Mouse (Mus musculus) neural tube, embryonic 12.5 days (tissue): ENCODE data around the gene Oard1. TPM values are rescaled to one million over a fixed set of nuclear protein-coding genes. Genes with fewer than 3 reads are reported as not detected.

Experiments used
- ATAC-seq: fragments of 200-750 bp; cut with Nextera tagmentation; 2 replicates; pipeline ENCODE4 v1.8.0; 2017; ENCODE audit warnings: low read depth, mild to moderate bottlenecking, moderate TSS enrichment, moderate library complexity; ENCODE audit not compliant: low FRiP score
- H3K27ac ChIP-seq: fragments of 300-500 bp; sonication (generic); 2 replicates; pipeline ENCODE4 v1.5.1; 2016
- H3K27me3 ChIP-seq: fragments of 300-500 bp; sonication (generic); replicated peaks from 2 replicates; pipeline ENCODE4 v1.6.1; 2016; ENCODE audit warnings: mild to moderate bottlenecking
- H3K36me3 ChIP-seq: fragments of 300-500 bp; sonication (generic); 2 replicates; pipeline ENCODE4 v1.6.1; 2016; ENCODE audit warnings: mild to moderate bottlenecking
- H3K4me1 ChIP-seq: fragments of 300-500 bp; sonication (generic); 2 replicates; pipeline ENCODE4 v1.6.1; 2016
- H3K4me2 ChIP-seq: fragments of 300-500 bp; sonication (generic); replicated peaks from 2 replicates; pipeline ENCODE4 v1.6.1; 2016; ENCODE audit warnings: mild to moderate bottlenecking
- H3K4me3 ChIP-seq: fragments of 300-500 bp; sonication (generic); 2 replicates; pipeline ENCODE4 v1.5.1; 2016
- H3K9ac ChIP-seq: fragments of 300-500 bp; sonication (generic); 2 replicates; pipeline ENCODE4 v1.6.1; 2016; ENCODE audit warnings: mild to moderate bottlenecking
- H3K9me3 ChIP-seq: fragments of 300-500 bp; sonication (generic); 2 replicates; pipeline ENCODE4 v1.6.1; 2016; ENCODE audit warnings: mild to moderate bottlenecking
- WGBS: fragments of 180-500 bp; shearing (Covaris S2); methylation state at CpG from one replicate; pipeline ENCODE4 v1.1.7; 2016; 5-methylcytosine and 5-hydroxymethylcytosine counted together
- polyA plus RNA-seq: library from polyadenylated mRNA; unstranded; fragments of >200 nt; fragmentation: Nextera tagmentation; extraction: Ambion mirVana; gene quantifications from 2 replicates; pipeline ENCODE4 v1.2.1, GENCODE M21; 2016

The Oard1 gene
- 58.7 and 62.6 TPM in 2 replicates for polyA plus RNA-seq

GRCm38 (mm10) chr17:48409380-48410298 is at the start of gene Oard1, which contains the start of gene Nfya:
Gene Oard1 (plus strand): TSS chr17:48410014.
Gene Nfya (minus strand): TSS chr17:48409906.
- H3K27ac ChIP-seq, result peak within 1 kb of the TSS; percentile 99
- under 1% methylated on average over 84 of the region's 84 CpGs for WGBS
- peak within 1 kb of the TSS; percentile 86 for H3K4me2 ChIP-seq
- H3K36me3 ChIP-seq, result peaks cover 11% of the 10 kb centered on the region
- H3K9me3 ChIP-seq, result no peaks in the 10 kb centered on the region
- H3K4me3 ChIP-seq, result peak within 1 kb of the TSS; percentile 85
- H3K9ac ChIP-seq, result peak within 1 kb of the TSS; percentile 98
- no peaks in the 10 kb centered on the region for H3K27me3 ChIP-seq
- peaks cover 20% of the 10 kb centered on the region for H3K4me1 ChIP-seq
- ATAC-seq, result peak; percentile 96

- Histone ChIP-seq H3K4me2 (no peak overlapping the region), H3K27ac (no peak overlapping the region), H3K4me3 (no peak overlapping the region), H3K27me3 (no peaks in the 10 kb centered on the region), H3K9me3 (no peaks in the 10 kb centered on the region), H3K36me3 (no peaks in the 10 kb centered on the region), H3K4me1 (no peaks in the 10 kb centered on the region), H3K9ac (no peak overlapping the region)
- no peak for ATAC-seq
- 79% methylated on average over 4 of the region's 4 CpGs for WGBS
Measured at GRCm38 (mm10) chr17:48360462-48360861, 49.4 kb upstream of the Oard1 start.

- whole genome bisulfite sequencing, result 89% methylated on average over 3 of the region's 3 CpGs
- H3K27me3 ChIP-seq, result no peaks in the 10 kb centered on the region
- no peak for ATAC-seq
- H3K36me3 ChIP-seq, result no peaks in the 10 kb centered on the region
- H3K27ac ChIP-seq, result no peak overlapping the region
- no peak overlapping the region for H3K4me2 ChIP-seq
- H3K9me3 ChIP-seq, result no peaks in the 10 kb centered on the region
- H3K9ac ChIP-seq, result no peak overlapping the region
- H3K4me1 ChIP-seq, result no peaks in the 10 kb centered on the region
- no peak overlapping the region for H3K4me3 ChIP-seq
Measured at GRCm38 (mm10) chr17:48362346-48362745, 47.5 kb upstream of the Oard1 start.

GRCm38 (mm10) chr17:48362966-48363365 is 46.8 kb upstream of the Oard1 start:
- Histone ChIP-seq H3K27me3 (no peaks in the 10 kb centered on the region), H3K4me1 (no peaks in the 10 kb centered on the region), H3K27ac (no peak overlapping the region), H3K4me3 (no peak overlapping the region), H3K36me3 (no peaks in the 10 kb centered on the region), H3K4me2 (no peak overlapping the region), H3K9me3 (no peaks in the 10 kb centered on the region), H3K9ac (no peak overlapping the region)
- WGBS, result 93% methylated on average over 8 of the region's 8 CpGs
- ATAC-seq, result no peak

- no peaks in the 10 kb centered on the region for H3K27me3 ChIP-seq
- H3K27ac ChIP-seq, result no peak overlapping the region
- 78% methylated on average over 6 of the region's 6 CpGs for WGBS
- no peak overlapping the region for H3K9ac ChIP-seq
- no peak for ATAC-seq
- no peaks in the 10 kb centered on the region for H3K4me1 ChIP-seq
- H3K4me2 ChIP-seq, result no peak overlapping the region
- H3K4me3 ChIP-seq, result no peak overlapping the region
- no peaks in the 10 kb centered on the region for H3K9me3 ChIP-seq
- H3K36me3 ChIP-seq, result no peaks in the 10 kb centered on the region
Measured at GRCm38 (mm10) chr17:48363421-48363965, 46.3 kb upstream of the Oard1 start.

GRCm38 (mm10) chr17:48365511-48366155 is 44.2 kb upstream of the Oard1 start:
- H3K9me3 ChIP-seq, result no peaks in the 10 kb centered on the region
- H3K4me1 ChIP-seq, result no peaks in the 10 kb centered on the region
- H3K4me2 ChIP-seq, result no peak overlapping the region
- H3K27ac ChIP-seq, result no peak overlapping the region
- WGBS, result 73% methylated on average over 9 of the region's 9 CpGs
- H3K4me3 ChIP-seq, result no peak overlapping the region
- H3K27me3 ChIP-seq, result no peaks in the 10 kb centered on the region
- no peak for ATAC-seq
- no peaks in the 10 kb centered on the region for H3K36me3 ChIP-seq
- H3K9ac ChIP-seq, result no peak overlapping the region

- Histone ChIP-seq H3K4me2 (no peak overlapping the region), H3K27ac (no peak overlapping the region), H3K36me3 (no peaks in the 10 kb centered on the region), H3K4me3 (no peak overlapping the region), H3K4me1 (no peaks in the 10 kb centered on the region), H3K9ac (no peak overlapping the region), H3K9me3 (no peaks in the 10 kb centered on the region), H3K27me3 (no peaks in the 10 kb centered on the region)
- no peak for ATAC-seq
- 73% methylated on average over 5 of the region's 5 CpGs for WGBS
Measured at GRCm38 (mm10) chr17:48366806-48367205, 43.0 kb upstream of the Oard1 start.

GRCm38 (mm10) chr17:48371621-48372020 is 38.2 kb upstream of the Oard1 start:
- no peaks in the 10 kb centered on the region for H3K9me3 ChIP-seq

GRCm38 (mm10) chr17:48372987-48373386 is 36.8 kb upstream of the Oard1 start:
- H3K4me3 ChIP-seq, result no peak overlapping the region
- no peak overlapping the region for H3K4me2 ChIP-seq
- ATAC-seq, result no peak
- H3K27me3 ChIP-seq, result no peaks in the 10 kb centered on the region
- no peaks in the 10 kb centered on the region for H3K36me3 ChIP-seq
- H3K27ac ChIP-seq, result no peak overlapping the region
- 82% methylated on average over 8 of the region's 8 CpGs for WGBS
- no peaks in the 10 kb centered on the region for H3K9me3 ChIP-seq
- no peak overlapping the region for H3K9ac ChIP-seq
- H3K4me1 ChIP-seq, result no peaks in the 10 kb centered on the region

More at GRCm38 (mm10) chr17:48371621-48372020, 38.2 kb upstream of the Oard1 start:
- Histone ChIP-seq H3K4me2 (no peak overlapping the region), H3K4me3 (no peak overlapping the region), H3K27me3 (no peaks in the 10 kb centered on the region), H3K36me3 (no peaks in the 10 kb centered on the region), H3K27ac (no peak overlapping the region), H3K9ac (no peak overlapping the region), H3K4me1 (no peaks in the 10 kb centered on the region)
- no peak for ATAC-seq

- no peaks in the 10 kb centered on the region for H3K4me1 ChIP-seq
- no peak overlapping the region for H3K9ac ChIP-seq
- no peaks in the 10 kb centered on the region for H3K36me3 ChIP-seq
- WGBS, result 89% methylated on average over 1 of the region's 1 CpGs
- H3K27me3 ChIP-seq, result no peaks in the 10 kb centered on the region
- H3K9me3 ChIP-seq, result no peaks in the 10 kb centered on the region
- no peak overlapping the region for H3K4me3 ChIP-seq
- H3K4me2 ChIP-seq, result no peak overlapping the region
- H3K27ac ChIP-seq, result no peak overlapping the region
- no peak for ATAC-seq
Measured at GRCm38 (mm10) chr17:48376102-48376501, 33.7 kb upstream of the Oard1 start.

- Histone ChIP-seq H3K27me3 (no peaks in the 10 kb centered on the region), H3K9me3 (no peaks in the 10 kb centered on the region), H3K36me3 (no peaks in the 10 kb centered on the region), H3K27ac (no peak overlapping the region), H3K9ac (no peak overlapping the region), H3K4me3 (no peak overlapping the region), H3K4me2 (no peak overlapping the region), H3K4me1 (no peaks in the 10 kb centered on the region)
- ATAC-seq, result no peak
Measured at GRCm38 (mm10) chr17:48379050-48379449, 30.8 kb upstream of the Oard1 start.

GRCm38 (mm10) chr17:48385786-48386461 is 23.9 kb upstream of the Oard1 start:
- Histone ChIP-seq H3K4me2 (no peak overlapping the region), H3K4me3 (no peak overlapping the region), H3K9me3 (no peaks in the 10 kb centered on the region), H3K36me3 (peaks cover 48% of the 10 kb centered on the region), H3K27me3 (no peaks in the 10 kb centered on the region), H3K27ac (no peak overlapping the region), H3K4me1 (no peaks in the 10 kb centered on the region), H3K9ac (no peak overlapping the region)
- ATAC-seq, result no peak
- 85% methylated on average over 2 of the region's 2 CpGs for WGBS
